Mouse (Mus musculus) embryonic fibroblast, embryonic 13.5 days (primary cell): ENCODE measurements around the gene Ctsd.

Experiments
- CTCF ChIP-seq: IDR thresholded peaks from 2 replicates; pipeline ENCODE4 v1.5.1; 2011; ENCODE audit warnings: mild to moderate bottlenecking, control low read depth, low read length, moderate library complexity, borderline replicate concordance; ENCODE audit not compliant: insufficient read depth
- POLR2A ChIP-seq: IDR thresholded peaks from 2 replicates; pipeline ENCODE4 v1.6.1; 2011; ENCODE audit warnings: low read depth, mild to moderate bottlenecking, control low read depth, low read length, moderate library complexity

DNA sequence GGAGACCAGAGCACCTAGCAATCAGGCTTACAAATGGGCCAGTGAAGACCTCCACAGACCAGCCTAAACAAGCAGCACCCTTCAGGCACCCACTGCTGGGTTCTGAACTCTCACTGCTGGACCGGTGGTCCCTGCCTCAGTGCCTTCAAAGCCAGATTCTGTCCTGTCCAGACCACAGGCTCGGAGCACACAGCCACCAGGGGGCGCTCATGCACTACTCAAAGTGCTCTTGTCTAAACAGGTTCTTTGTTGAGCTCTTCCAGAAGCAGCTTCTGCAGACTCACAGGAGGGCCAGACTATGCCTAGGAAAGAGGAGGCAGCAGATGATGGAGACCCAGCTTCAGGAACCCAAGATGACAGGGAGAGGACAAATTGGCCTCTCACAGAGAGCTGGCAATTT, 53.6 kb downstream of the Ctsd start:
- peak; percentile 81 for TF ChIP-seq CTCF
- TF ChIP-seq POLR2A = no peak
